Mouse (Mus musculus): ENCODE measurements around the gene Ifne. TPM values are rescaled to one million over a fixed set of nuclear protein-coding genes. Genes with fewer than 3 reads are reported as not detected.

Gene Ifne
- polyA plus RNA-seq, 1 experiment = not detected

DNA sequence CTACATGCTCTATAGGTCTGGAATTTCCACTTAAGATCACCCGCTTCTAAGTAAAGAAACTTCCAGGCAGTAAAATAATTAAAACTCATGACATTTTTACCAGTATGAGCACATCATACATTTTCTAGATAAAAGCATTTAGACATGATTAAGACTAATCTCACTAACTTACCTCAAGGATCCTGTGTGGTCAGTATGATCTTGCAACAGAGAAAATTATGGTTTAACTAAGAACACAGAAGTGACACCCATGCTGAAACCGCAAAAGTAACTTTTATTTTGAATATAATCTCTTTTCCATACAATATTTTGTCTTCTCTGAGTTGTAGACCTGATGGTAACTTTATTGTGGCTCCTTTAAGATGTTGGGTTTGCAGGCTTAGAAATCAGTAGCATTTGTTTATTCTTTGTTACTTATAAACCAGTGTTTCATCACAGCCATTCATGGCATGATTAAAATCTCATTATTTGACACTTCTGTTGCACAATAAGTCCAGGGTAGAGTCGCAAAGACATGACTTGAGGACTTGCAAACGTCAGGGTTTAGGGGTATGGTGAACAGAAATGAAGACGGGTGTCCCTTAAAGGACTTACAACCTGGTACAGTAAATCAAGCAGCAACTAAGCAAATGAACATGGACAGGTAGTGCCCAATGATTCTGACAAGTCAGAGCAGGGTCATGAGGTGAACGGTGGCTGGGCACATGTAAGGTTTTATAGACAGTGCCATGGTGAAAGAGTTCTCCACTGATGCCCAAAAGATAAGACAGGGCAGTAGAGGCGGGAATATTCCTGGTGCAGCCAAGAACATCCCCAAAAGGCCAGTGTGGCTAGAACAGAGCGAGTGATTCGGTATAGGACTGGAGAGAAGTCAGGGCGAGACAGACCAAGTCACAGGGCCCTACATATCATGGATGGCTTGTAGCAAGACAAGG, 29.9 kb upstream of the Ifne start:
- TF ChIP-seq POLR2A (IDR thresholded peaks at IDR 0.05; ENCODE audit: control insufficient read depth, extremely low read depth, insufficient read depth, low read length, poor library complexity) = no peak
- no peak for TF ChIP-seq CTCF (IDR thresholded peaks at IDR 0.05; ENCODE audit: borderline replicate concordance, control insufficient read depth, extremely low read depth, insufficient read depth, low read length, poor library complexity)

DNA sequence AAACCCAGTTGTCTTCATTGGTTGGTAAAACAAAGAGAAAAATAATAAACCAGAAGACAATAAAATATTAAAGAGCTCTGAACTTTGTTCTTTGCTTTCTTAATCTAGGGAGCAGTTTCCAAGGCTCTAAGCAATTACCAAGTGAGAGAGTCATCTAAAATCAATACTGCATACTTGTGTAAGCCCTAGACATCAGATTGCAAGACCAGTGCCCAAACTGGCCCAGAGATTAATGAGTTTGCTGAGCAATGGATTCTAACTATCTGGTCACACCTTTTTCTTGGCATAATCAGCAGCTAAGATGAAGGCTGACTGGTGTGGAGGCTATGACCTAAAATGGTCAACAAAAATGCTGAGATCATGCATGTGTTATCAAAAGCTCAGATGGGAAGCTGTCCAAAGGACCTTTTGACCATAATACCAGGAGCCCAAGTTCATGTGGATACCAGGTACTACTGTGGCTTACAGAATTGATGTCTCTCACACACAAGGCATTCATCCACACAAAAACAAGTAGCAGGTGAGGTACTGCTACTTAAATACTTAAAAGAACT, 13.3 kb upstream of the Ifne start:
- Histone ChIP-seq H3K4me1 (replicated peaks; ENCODE audit: control insufficient read depth, insufficient read depth, low read length) (no peaks in the 10 kb centered on the region), H3K4me3 (ENCODE audit: control insufficient read depth, insufficient read depth, low read length) (no peak overlapping the region), H3K27me3 (ENCODE audit: control insufficient read depth, insufficient read depth, low read length) (no peaks in the 10 kb centered on the region), H3K36me3 (ENCODE audit: control insufficient read depth, insufficient read depth, low read length) (no peaks in the 10 kb centered on the region), H3K27ac (ENCODE audit: control insufficient read depth, insufficient read depth, low read length) (no peak overlapping the region)
- no peak for DNase-seq
- TF ChIP-seq CTCF (IDR thresholded peaks at IDR 0.05; ENCODE audit: borderline replicate concordance, control insufficient read depth, extremely low read depth, insufficient read depth, low read length, poor library complexity) (no peak), POLR2A (IDR thresholded peaks at IDR 0.05; ENCODE audit: control insufficient read depth, extremely low read depth, insufficient read depth, low read length, poor library complexity) (no peak)

More for the DNA sequence above, 29.9 kb upstream of the Ifne start:
- DNase-seq = no peak
- Histone ChIP-seq H3K4me3 (ENCODE audit: control insufficient read depth, insufficient read depth, low read length) (no peak overlapping the region), H3K27ac (ENCODE audit: control insufficient read depth, insufficient read depth, low read length) (no peak overlapping the region), H3K36me3 (ENCODE audit: control insufficient read depth, insufficient read depth, low read length) (no peaks in the 10 kb centered on the region), H3K27me3 (ENCODE audit: control insufficient read depth, insufficient read depth, low read length) (no peaks in the 10 kb centered on the region), H3K4me1 (replicated peaks; ENCODE audit: control insufficient read depth, insufficient read depth, low read length) (no peaks in the 10 kb centered on the region)
- 94% methylated on average over 10 of the region's 10 CpGs for whole genome bisulfite sequencing

DNA sequence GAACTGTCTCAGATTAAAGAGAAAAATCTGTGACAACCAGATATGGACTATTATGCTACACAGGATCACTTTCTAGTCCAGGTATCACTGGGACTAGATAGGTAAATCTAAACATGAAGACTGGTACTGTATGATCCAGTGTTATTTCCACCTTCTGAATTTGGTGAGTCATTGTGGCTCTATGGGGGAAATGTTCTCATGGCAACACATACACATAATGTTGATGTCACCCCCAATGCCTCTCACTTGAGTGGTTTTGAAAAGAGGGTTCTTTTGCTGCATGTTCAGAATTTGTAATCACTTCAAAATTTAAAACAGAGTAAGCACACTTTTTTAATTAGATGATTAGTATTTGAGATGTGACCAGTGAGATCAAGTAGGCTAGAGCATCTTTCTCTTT, 8.2 kb upstream of the Ifne start:
- H3K4me1 ChIP-seq (replicated peaks; ENCODE audit: control insufficient read depth, insufficient read depth, low read length) = no peaks in the 10 kb centered on the region
- H3K36me3 ChIP-seq (ENCODE audit: control insufficient read depth, insufficient read depth, low read length) = no peaks in the 10 kb centered on the region
- TF ChIP-seq CTCF (IDR thresholded peaks at IDR 0.05; ENCODE audit: borderline replicate concordance, control insufficient read depth, extremely low read depth, insufficient read depth, low read length, poor library complexity) (no peak), POLR2A (IDR thresholded peaks at IDR 0.05; ENCODE audit: control insufficient read depth, extremely low read depth, insufficient read depth, low read length, poor library complexity) (no peak)

DNA sequence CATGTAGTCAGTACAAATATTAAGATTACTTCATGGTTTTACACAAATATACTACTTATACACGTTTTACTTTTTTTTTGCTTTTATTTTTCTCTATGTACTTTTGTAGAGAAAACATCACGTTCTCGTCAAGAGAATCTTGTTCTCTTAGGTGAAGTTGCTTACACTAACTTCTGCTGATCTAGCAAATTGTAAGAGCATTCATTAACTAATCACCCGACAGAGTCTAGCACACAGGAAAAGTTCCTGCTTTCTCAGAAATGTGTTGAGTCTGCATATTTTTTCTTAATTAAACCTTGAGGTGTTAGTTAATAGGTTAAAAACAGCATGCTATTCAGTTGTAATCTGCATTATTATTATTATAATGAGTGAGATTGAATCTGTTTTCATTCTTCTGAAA, 1.2 kb downstream of the Ifne start:
- Histone ChIP-seq H3K27ac (ENCODE audit: control insufficient read depth, insufficient read depth, low read length) (no peak overlapping the region), H3K4me1 (replicated peaks; ENCODE audit: control insufficient read depth, insufficient read depth, low read length) (0 out of 2 replicates have a peak, but pooled peaks cover 3% of the 10 kb centered on the region), H3K27me3 (ENCODE audit: control insufficient read depth, insufficient read depth, low read length) (no peaks in the 10 kb centered on the region), H3K4me3 (ENCODE audit: control insufficient read depth, insufficient read depth, low read length) (no peak overlapping the region), H3K36me3 (ENCODE audit: control insufficient read depth, insufficient read depth, low read length) (no peaks in the 10 kb centered on the region)
- no peak for DNase-seq
- 68% methylated on average over 4 of the region's 4 CpGs for WGBS
- TF ChIP-seq POLR2A (IDR thresholded peaks at IDR 0.05; ENCODE audit: control insufficient read depth, extremely low read depth, insufficient read depth, low read length, poor library complexity) = no peak
- TF ChIP-seq CTCF (IDR thresholded peaks at IDR 0.05; ENCODE audit: borderline replicate concordance, control insufficient read depth, extremely low read depth, insufficient read depth, low read length, poor library complexity) = no peak

More for the DNA sequence above, 8.2 kb upstream of the Ifne start:
- H3K4me3 ChIP-seq (ENCODE audit: control insufficient read depth, insufficient read depth, low read length) = no peak overlapping the region
- no peak for DNase-seq
- no peaks in the 10 kb centered on the region for H3K27me3 ChIP-seq (ENCODE audit: control insufficient read depth, insufficient read depth, low read length)
- no peak overlapping the region for H3K27ac ChIP-seq (ENCODE audit: control insufficient read depth, insufficient read depth, low read length)

DNA sequence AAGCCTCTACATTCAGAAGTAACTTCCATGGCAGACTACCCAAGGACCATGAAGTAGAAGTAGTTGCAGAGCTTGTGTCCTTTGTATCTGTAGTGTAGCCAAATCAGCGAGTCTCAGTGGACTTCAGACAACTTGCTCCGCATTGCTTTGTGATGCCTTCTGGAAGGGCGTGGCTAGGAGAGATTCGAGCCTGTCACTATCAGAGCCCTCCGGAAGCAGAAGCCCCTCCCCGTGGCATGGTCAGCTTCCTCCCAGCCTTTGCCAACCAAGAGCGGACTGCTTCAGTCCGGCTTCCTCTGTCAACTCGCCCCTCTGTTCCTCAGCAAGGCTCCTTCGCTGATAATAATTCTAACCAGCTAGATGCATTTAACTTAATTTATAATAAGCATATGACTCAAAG, 1.8 kb downstream of the Ifne start:
- H3K27me3 ChIP-seq (ENCODE audit: control insufficient read depth, insufficient read depth, low read length) = no peaks in the 10 kb centered on the region
- 0 out of 2 replicates have a peak, but pooled peaks cover 3% of the 10 kb centered on the region for H3K4me1 ChIP-seq (replicated peaks; ENCODE audit: control insufficient read depth, insufficient read depth, low read length)
- 10% methylated on average over 10 of the region's 10 CpGs for WGBS
- no peaks in the 10 kb centered on the region for H3K36me3 ChIP-seq (ENCODE audit: control insufficient read depth, insufficient read depth, low read length)
- peak; percentile 16 for DNase-seq
- TF ChIP-seq POLR2A (IDR thresholded peaks at IDR 0.05; ENCODE audit: control insufficient read depth, extremely low read depth, insufficient read depth, low read length, poor library complexity) (no peak), CTCF (IDR thresholded peaks at IDR 0.05; ENCODE audit: borderline replicate concordance, control insufficient read depth, extremely low read depth, insufficient read depth, low read length, poor library complexity) (no peak)
- H3K27ac ChIP-seq (ENCODE audit: control insufficient read depth, insufficient read depth, low read length) = no peak overlapping the region
- no peak overlapping the region for H3K4me3 ChIP-seq (ENCODE audit: control insufficient read depth, insufficient read depth, low read length)

DNA sequence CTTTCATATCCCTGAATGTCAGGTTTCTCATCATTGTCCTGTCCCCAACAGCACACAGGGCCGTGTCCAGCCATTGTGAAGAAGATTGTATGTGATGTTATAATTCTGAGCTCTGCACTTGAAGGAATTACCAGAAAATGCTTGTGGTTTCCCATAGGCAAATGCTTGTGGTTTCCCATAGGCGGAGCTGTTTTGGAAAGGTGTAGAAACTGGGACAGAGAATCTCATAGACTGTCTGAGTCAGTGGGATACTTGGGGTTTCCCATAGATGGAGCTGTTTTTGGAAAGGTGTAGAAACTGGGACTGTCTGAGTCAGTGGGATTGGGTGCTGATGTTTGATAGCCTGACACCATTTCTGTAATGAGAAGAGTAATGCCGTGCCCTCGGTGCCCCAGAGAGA, 3.5 kb downstream of the Ifne start:
- no peaks in the 10 kb centered on the region for H3K36me3 ChIP-seq (ENCODE audit: control insufficient read depth, insufficient read depth, low read length)
- TF ChIP-seq POLR2A (IDR thresholded peaks at IDR 0.05; ENCODE audit: control insufficient read depth, extremely low read depth, insufficient read depth, low read length, poor library complexity) = no peak
- no peak for TF ChIP-seq CTCF (IDR thresholded peaks at IDR 0.05; ENCODE audit: borderline replicate concordance, control insufficient read depth, extremely low read depth, insufficient read depth, low read length, poor library complexity)
- H3K4me3 ChIP-seq (ENCODE audit: control insufficient read depth, insufficient read depth, low read length) = no peak overlapping the region
- no peaks in the 10 kb centered on the region for H3K27me3 ChIP-seq (ENCODE audit: control insufficient read depth, insufficient read depth, low read length)
- 67% methylated on average over 4 of the region's 4 CpGs for WGBS
- 0 out of 2 replicates have a peak, but pooled peaks cover 3% of the 10 kb centered on the region for H3K4me1 ChIP-seq (replicated peaks; ENCODE audit: control insufficient read depth, insufficient read depth, low read length)
- no peak overlapping the region for H3K27ac ChIP-seq (ENCODE audit: control insufficient read depth, insufficient read depth, low read length)
- DNase-seq = no peak

Data from thymus, adult 2 months (tissue).